Mouse (Mus musculus) hindbrain, embryonic 11.5 days (tissue): ENCODE measurements around the gene Ptpn11. TPM values are rescaled to one million over a fixed set of nuclear protein-coding genes. Genes with fewer than 3 reads are reported as not detected.

ENCODE experiments used
- ATAC-seq: fragments of 200-750 bp; cut with Nextera tagmentation; 2 replicates; pipeline ENCODE4 v1.8.0; 2017; ENCODE audit warnings: mild to moderate bottlenecking, moderate TSS enrichment, moderate library complexity; ENCODE audit not compliant: low FRiP score
- DNase-seq: peaks from one replicate; pipeline ENCODE4 v3.0.0-alpha.2; 2015; ENCODE audit warnings: low spot score
- H3K27ac ChIP-seq: fragments of 300-500 bp; sonication (generic); 2 replicates; pipeline ENCODE4 v1.5.1; 2014; ENCODE audit warnings: mild to moderate bottlenecking, low read depth, low read length
- H3K27me3 ChIP-seq: fragments of 300-500 bp; sonication (generic); 2 replicates; pipeline ENCODE4 v1.6.1; 2014; ENCODE audit warnings: mild to moderate bottlenecking, low read length, moderate library complexity, mixed read lengths; ENCODE audit not compliant: control insufficient read depth, insufficient read depth
- H3K36me3 ChIP-seq: fragments of 300-500 bp; sonication (generic); 2 replicates; pipeline ENCODE4 v1.6.1; 2014; ENCODE audit warnings: mild to moderate bottlenecking, low read length, moderate library complexity, mixed read lengths; ENCODE audit not compliant: control insufficient read depth, insufficient read depth
- H3K4me1 ChIP-seq: fragments of 300-500 bp; sonication (generic); replicated peaks from 2 replicates; pipeline ENCODE4 v1.6.1; 2014; ENCODE audit warnings: low read length, mixed read lengths; ENCODE audit not compliant: control insufficient read depth, insufficient read depth
- H3K4me2 ChIP-seq: fragments of 300-500 bp; sonication (generic); replicated peaks from 2 replicates; pipeline ENCODE4 v1.6.1; 2014; ENCODE audit warnings: mild to moderate bottlenecking, low read depth, low read length
- H3K4me3 ChIP-seq: fragments of 300-500 bp; sonication (generic); 2 replicates; pipeline ENCODE4 v1.5.1; 2014; ENCODE audit warnings: low read depth, low read length
- H3K9ac ChIP-seq: fragments of 300-500 bp; sonication (generic); 2 replicates; pipeline ENCODE4 v1.6.1; 2014; ENCODE audit warnings: low read depth, low read length
- H3K9me3 ChIP-seq: fragments of 300-500 bp; sonication (generic); 2 replicates; pipeline ENCODE4 v1.6.1; 2016; ENCODE audit warnings: low read length; ENCODE audit not compliant: control insufficient read depth
- WGBS: fragments of 180-500 bp; shearing (Covaris S2); extraction: QIAGEN DNeasy Blood & Tissue Kit; methylation state at CpG from one replicate; pipeline ENCODE4 v1.1.7; 2014; 5-methylcytosine and 5-hydroxymethylcytosine counted together
- polyA plus RNA-seq: library from polyadenylated mRNA; unstranded; fragments of >200 nt; fragmentation: Nextera tagmentation; extraction: Ambion mirVana; gene quantifications from 2 replicates; pipeline ENCODE4 v1.2.1, GENCODE M21; 2014

The Ptpn11 gene
- polyA plus RNA-seq, 1 experiment from 2014 or later = 32.4 TPM

DNA sequence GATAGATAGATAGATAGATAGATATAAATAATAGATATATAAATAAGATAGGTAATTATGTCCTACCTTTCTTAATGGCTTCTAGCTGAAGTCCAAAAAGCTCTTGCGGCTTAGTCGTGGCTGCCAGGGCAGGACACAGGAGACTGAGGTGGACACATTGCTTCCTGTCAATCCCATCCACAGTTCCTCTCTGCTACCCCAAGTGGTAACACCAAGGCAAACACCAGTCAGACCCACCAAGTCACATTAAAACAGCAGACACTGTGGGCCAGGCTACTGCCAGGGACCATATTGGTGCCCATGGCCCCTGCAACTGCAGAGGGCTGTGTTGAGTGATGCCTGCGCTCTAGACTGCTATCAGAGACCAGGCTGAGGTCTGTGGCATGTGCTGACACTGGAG, 69.2 kb downstream of the Ptpn11 start:
- DNase-seq (no peak), ATAC-seq (no peak)
- 96% methylated on average over 3 of the region's 3 CpGs for WGBS
- Histone ChIP-seq H3K27ac (no peak overlapping the region), H3K9me3 (no peaks in the 10 kb centered on the region), H3K4me2 (no peak overlapping the region), H3K4me3 (no peak overlapping the region), H3K27me3 (no peaks in the 10 kb centered on the region), H3K4me1 (no peaks in the 10 kb centered on the region), H3K9ac (no peak overlapping the region), H3K36me3 (no peaks in the 10 kb centered on the region)

DNA sequence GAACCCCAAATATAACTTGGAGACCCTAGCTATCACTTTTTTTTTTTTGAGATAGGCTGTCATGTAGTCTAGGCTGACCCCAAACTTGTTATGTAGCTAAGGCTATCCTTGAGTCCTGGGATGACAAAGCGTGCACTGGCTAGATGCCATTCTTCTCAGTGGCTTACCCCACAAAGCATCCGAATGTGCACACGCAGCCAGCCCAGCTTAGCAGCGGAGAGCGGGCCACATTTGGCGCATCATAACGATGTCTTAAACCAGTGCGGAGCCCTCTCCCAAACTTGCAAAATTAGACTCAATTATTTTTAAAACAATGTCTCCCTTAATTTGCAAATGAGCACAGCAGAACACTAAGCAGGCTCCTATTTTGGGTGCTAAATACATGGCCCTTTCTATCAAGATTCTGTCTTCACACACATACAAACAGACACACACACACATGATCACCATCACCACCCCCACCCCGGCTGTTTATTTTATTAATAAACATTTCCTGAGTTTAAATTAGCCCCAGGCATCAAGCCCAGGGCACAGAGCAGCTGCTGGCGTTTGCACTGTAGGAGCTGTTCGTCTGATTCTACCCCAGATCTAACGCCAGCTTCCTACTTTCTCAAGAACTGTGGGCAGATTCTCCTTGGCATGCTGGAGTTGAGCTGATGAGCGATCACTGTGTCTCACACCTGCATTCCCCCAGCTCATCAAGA, 71.7 kb downstream of the Ptpn11 start:
- Histone ChIP-seq H3K9me3 (no peaks in the 10 kb centered on the region), H3K4me2 (no peak overlapping the region), H3K27me3 (no peaks in the 10 kb centered on the region), H3K4me3 (no peak overlapping the region), H3K27ac (no peak overlapping the region), H3K4me1 (peaks cover 4% of the 10 kb centered on the region; the same call in 1 of the 2 replicates), H3K36me3 (no peaks in the 10 kb centered on the region), H3K9ac (no peak overlapping the region)
- 87% methylated on average over 13 of the region's 13 CpGs for WGBS
- DNase-seq = no peak
- ATAC-seq = no peak

DNA sequence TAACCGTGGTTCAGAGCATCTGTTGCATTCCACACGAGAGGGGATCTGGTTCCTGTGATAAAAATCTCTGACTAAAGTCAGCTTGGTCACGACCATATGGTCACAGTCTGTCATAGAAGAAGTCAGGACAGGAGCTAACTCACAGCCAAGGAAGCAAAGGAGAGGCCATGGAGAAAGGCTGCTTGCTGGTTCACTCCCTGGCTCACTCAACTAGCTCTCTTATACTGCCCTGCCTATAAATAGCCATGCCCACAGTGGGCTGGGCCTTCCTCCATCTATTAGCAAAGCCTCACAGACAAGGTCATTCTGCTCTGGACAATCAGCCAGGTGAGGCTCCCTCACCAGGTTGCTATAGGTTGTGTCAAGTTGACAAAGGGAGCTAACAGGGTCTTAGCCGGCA, 72.9 kb downstream of the Ptpn11 start:
- no peak overlapping the region for H3K4me2 ChIP-seq
- H3K9ac ChIP-seq = no peak overlapping the region
- H3K4me3 ChIP-seq = no peak overlapping the region
- H3K27me3 ChIP-seq = no peaks in the 10 kb centered on the region
- H3K27ac ChIP-seq = no peak overlapping the region
- no peak for ATAC-seq
- 66% methylated on average over 4 of the region's 4 CpGs for WGBS
- no peaks in the 10 kb centered on the region for H3K9me3 ChIP-seq
- peaks cover 4% of the 10 kb centered on the region; the same call in 1 of the 2 replicates for H3K4me1 ChIP-seq
- DNase-seq = no peak
- no peaks in the 10 kb centered on the region for H3K36me3 ChIP-seq

DNA sequence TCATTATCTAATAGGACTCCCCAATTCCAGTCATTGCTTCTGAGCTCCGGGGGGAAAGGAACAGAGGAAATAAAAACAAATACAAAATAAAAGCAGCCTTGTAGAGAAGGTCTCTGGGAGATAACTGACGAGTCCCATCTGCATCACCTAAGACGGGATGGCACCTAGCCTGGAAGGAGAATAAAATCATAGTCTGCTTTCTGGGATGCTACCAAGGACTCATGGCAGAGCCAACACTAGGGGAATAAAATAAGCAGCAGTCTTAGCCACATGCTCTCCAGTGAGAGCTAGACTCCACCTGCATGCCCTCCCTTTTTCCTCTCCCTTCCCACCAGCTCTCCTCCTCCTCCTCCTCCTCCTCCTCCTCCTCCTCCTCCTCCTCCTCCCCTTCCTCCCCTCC, 74.3 kb downstream of the Ptpn11 start:
- Histone ChIP-seq H3K27ac (0 out of 2 replicates have a peak overlapping the region, but pooled peaks have one; percentile 70), H3K4me1 (peaks cover 4% of the 10 kb centered on the region; the same call in 1 of the 2 replicates), H3K9ac (no peak overlapping the region), H3K4me3 (no peak overlapping the region), H3K27me3 (no peaks in the 10 kb centered on the region), H3K9me3 (no peaks in the 10 kb centered on the region), H3K4me2 (no peak overlapping the region), H3K36me3 (no peaks in the 10 kb centered on the region)
- DNase-seq (no peak), ATAC-seq (no peak)
- 78% methylated on average over 3 of the region's 3 CpGs for WGBS

DNA sequence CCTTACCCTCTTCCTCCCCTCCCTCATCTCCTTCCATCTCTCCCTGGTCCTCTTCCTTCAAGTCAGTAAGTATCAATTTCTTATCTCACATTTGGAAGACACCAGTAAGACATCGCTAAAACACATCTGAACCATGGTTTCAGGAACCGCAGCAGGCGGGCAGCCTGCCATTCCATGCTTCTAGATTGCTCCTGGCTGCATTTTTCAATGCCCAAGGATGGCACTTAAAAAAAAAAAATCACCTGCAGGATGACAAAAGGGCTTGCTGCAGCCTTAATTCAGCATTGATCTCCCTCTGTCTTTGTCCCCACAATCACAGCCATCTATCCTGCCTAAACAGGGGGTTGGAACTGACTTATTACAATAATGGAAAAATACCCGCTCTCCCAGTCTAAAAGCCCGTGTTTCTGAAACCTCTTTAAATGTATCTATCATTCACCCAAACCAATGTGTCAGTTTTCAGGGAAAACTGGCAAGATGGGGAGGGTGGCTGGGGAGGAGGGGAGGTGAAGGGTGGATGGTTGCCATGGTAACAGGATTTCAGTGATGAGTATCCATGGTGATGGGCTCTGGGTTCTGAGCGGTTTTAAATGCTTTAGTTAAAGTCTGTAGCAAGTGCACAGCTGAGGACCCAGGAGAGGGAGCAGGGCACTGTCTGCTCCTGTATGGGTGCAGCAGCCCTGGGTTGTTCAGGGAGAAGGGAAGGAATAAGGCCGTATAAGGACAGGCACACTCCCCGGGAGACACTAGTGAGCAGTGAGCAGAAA, 75.6 kb downstream of the Ptpn11 start:
- H3K27ac ChIP-seq = peak overlapping the region; percentile 72
- no peak overlapping the region for H3K4me3 ChIP-seq
- DNase-seq = peak; percentile 70
- no peaks in the 10 kb centered on the region for H3K9me3 ChIP-seq
- H3K27me3 ChIP-seq = no peaks in the 10 kb centered on the region
- H3K4me1 ChIP-seq = peaks cover 4% of the 10 kb centered on the region; the same call in 1 of the 2 replicates
- H3K36me3 ChIP-seq = no peaks in the 10 kb centered on the region
- H3K9ac ChIP-seq = no peak overlapping the region
- no peak overlapping the region for H3K4me2 ChIP-seq
- ATAC-seq = peak; percentile 82
- WGBS = 58% methylated on average over 8 of the region's 8 CpGs

DNA sequence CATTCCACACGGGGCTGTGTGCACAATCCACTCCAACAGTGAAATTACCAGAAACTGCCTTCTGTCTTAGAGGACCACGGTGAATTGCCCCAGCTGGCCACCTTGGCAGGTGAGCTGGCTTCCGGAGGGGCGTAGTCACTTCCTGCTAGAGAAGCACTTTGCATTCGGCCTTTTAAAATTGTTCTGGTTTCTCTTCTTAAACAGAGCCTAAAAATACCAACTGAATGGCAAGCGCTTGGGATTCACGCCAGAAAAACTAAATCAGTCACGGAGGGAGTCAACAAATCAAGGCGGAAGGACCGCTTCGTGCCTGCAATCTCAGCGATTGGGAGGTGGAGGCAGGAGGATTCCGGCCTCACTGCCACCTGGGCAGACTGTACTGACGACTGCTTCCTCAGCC, 77.0 kb downstream of the Ptpn11 start:
- H3K27me3 ChIP-seq = no peaks in the 10 kb centered on the region
- H3K9me3 ChIP-seq = no peaks in the 10 kb centered on the region
- H3K4me1 ChIP-seq = peaks cover 4% of the 10 kb centered on the region; the same call in 1 of the 2 replicates
- ATAC-seq = no peak
- peak overlapping the region; percentile 72; the same call in 1 of the 2 replicates for H3K27ac ChIP-seq
- no peak overlapping the region for H3K9ac ChIP-seq
- H3K36me3 ChIP-seq = no peaks in the 10 kb centered on the region
- DNase-seq = no peak
- H3K4me2 ChIP-seq = no peak overlapping the region
- no peak overlapping the region for H3K4me3 ChIP-seq
- WGBS = 83% methylated on average over 14 of the region's 14 CpGs

DNA sequence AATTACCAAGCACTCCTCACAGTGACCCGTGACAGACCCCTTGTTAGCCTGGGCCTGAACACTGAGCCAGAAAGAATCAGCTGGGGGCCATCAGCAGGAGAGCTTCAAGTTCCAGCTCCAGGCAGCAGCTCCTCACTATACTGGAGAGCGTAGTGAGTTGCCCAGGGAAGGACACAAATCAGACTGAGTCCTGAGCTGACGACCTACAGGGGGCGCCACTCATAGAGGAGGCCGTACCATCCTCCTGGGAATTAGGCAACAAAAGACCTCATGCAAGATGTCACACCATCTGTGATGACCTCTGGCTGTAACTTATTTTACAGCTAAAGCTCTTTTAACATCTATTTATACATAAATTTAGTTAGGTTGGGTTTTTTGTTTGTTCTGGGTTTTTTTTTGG, 78.8 kb downstream of the Ptpn11 start:
- DNase-seq (peak; percentile 29), ATAC-seq (no peak)
- WGBS = 67% methylated on average over 5 of the region's 5 CpGs
- H3K4me1 ChIP-seq = peaks cover 4% of the 10 kb centered on the region; the same call in 1 of the 2 replicates
- no peak overlapping the region for H3K4me3 ChIP-seq
- H3K9ac ChIP-seq = no peak overlapping the region
- H3K4me2 ChIP-seq = no peak overlapping the region
- H3K27me3 ChIP-seq = no peaks in the 10 kb centered on the region
- H3K36me3 ChIP-seq = no peaks in the 10 kb centered on the region
- H3K27ac ChIP-seq = no peak overlapping the region
- H3K9me3 ChIP-seq = no peaks in the 10 kb centered on the region

DNA sequence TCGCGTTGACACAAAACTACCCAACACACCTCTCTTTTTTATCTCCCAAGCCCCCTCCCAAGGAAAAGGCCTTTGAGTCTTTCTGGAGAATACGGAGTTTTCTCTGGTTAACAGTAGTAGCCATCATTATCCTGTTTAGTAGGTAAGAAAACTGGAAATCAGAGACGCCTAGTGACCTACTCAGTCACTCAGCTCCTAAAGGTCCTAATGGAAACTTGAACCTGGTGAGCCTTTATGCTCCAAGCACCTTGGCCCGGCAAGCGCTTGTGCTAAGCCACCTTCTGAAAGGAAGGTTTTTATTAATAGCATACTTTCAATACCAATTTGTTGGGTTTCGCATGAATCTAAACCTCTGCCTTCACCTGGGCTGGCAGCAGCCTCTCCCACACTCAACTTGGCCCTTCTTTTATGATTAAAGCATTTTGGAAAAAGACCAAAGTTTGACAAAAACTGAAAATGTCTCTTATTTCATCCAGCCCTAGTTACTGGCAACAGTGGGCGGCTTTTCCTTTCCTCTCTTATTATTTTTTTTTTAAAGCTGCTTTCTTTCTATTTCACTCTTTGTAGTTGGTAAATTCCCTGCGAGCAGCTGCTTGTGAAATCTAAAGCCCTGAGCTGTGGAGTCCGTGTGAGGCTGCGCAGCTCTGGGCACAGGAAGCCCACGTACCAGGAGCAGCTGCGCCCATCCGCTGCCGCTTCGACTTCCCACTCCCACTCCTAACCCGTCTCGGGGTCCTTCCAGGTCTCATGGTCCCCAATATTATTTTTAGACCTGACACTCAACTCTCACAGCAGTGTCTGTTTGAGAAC, 79.9 kb downstream of the Ptpn11 start:
- Histone ChIP-seq H3K4me2 (no peak overlapping the region), H3K36me3 (no peaks in the 10 kb centered on the region), H3K9me3 (no peaks in the 10 kb centered on the region), H3K4me3 (no peak overlapping the region), H3K9ac (no peak overlapping the region), H3K4me1 (peaks cover 4% of the 10 kb centered on the region; the same call in 1 of the 2 replicates), H3K27ac (no peak overlapping the region), H3K27me3 (no peaks in the 10 kb centered on the region)
- DNase-seq = no peak
- WGBS = 93% methylated on average over 18 of the region's 18 CpGs
- no peak for ATAC-seq
